Mouse (Mus musculus): Measurements from ENCODE around the gene Thbs3.

The Thbs3 gene

GRCm38 (mm10) chr3:89224796-89225195 is 9.8 kb downstream of the Thbs3 start:
- in situ Hi-C loops (cut with MboI; ENCODE audit: low pct_unique_long_range_greater_than_20kb in 1 of 2, low sequenced_read_pairs in 2 of 2, unreplicated experiment in 1 of 2) = no loop called here

GRCm38 (mm10) chr3:89225321-89225815 is 10.4 kb downstream of the Thbs3 start:
- in situ Hi-C loops (cut with MboI; ENCODE audit: low pct_unique_long_range_greater_than_20kb in 1 of 2, low sequenced_read_pairs in 2 of 2, unreplicated experiment in 1 of 2) = no loop called here

GRCm38 (mm10) chr3:89225918-89226317 is 10.9 kb downstream of the Thbs3 start:
- in situ Hi-C loops (cut with MboI; ENCODE audit: low pct_unique_long_range_greater_than_20kb in 1 of 2, low sequenced_read_pairs in 2 of 2, unreplicated experiment in 1 of 2) = no loop called here

GRCm38 (mm10) chr3:89226361-89226760 is 11.4 kb downstream of the Thbs3 start:
- in situ Hi-C loops (cut with MboI; ENCODE audit: low pct_unique_long_range_greater_than_20kb in 1 of 2, low sequenced_read_pairs in 2 of 2, unreplicated experiment in 1 of 2) = no loop called here

DNA sequence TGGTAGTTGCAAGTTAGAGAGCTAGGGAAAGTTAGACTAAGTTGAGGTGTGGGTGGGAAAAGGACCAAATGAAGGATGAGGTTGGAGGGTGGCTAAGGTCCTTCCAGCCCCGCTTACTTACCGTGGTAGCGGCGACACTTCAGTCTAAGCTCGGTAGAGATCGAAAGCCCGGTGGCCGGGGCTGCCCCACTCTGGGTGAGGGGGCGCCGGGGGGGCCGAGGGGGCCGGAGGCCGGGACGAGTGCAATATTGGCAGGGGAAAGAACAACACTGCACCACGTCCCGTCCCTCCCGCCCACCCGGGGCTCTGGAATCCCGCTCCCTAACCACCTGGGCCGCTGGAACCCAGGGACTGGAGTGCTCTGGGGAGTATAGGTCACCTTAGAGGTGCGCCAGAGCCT is 11.9 kb downstream of the Thbs3 start, which contains the start of gene Mtx1:
Gene Mtx1 (minus strand): TSS at position 189 of the 400 bp plus-strand sequence.
- in situ Hi-C loops (cut with MboI; ENCODE audit: low pct_unique_long_range_greater_than_20kb in 1 of 2, low sequenced_read_pairs in 2 of 2, unreplicated experiment in 1 of 2) = no loop called here

GRCm38 (mm10) chr3:89227307-89228179 is 12.6 kb downstream of the Thbs3 start:
- in situ Hi-C loops (cut with MboI; ENCODE audit: low pct_unique_long_range_greater_than_20kb in 1 of 2, low sequenced_read_pairs in 2 of 2, unreplicated experiment in 1 of 2) = no loop called here

GRCm38 (mm10) chr3:89228180-89228549 is 13.2 kb downstream of the Thbs3 start:
- in situ Hi-C loops (cut with MboI; ENCODE audit: low pct_unique_long_range_greater_than_20kb in 1 of 2, low sequenced_read_pairs in 2 of 2, unreplicated experiment in 1 of 2) = no loop called here

DNA sequence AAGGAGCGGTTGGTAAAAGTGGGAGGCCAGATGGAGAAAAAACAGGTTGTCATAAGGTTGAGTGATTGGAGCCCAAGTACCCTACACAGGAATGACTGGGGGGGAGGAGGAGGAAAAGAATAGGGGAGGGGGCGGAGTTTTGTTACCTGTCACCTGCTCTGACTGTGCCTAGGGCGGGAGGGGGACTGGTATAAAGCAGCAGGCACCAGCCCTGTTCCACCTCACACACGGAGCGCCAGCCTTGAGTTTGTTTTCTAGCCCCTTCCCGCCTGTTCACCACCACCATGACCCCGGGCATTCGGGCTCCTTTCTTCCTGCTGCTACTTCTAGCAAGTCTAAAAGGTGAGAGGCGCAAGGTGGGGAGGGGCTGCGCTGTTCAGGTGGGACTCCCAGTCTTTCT is 13.9 kb downstream of the Thbs3 start, which contains the start of gene Muc1:
Gene Muc1 (plus strand): TSS at position 222 of the 400 bp plus-strand sequence.
- in situ Hi-C loops (cut with MboI; ENCODE audit: low pct_unique_long_range_greater_than_20kb in 1 of 2, low sequenced_read_pairs in 2 of 2, unreplicated experiment in 1 of 2) = no loop called here

GRCm38 (mm10) chr3:89229276-89229675 is 14.3 kb downstream of the Thbs3 start:
- in situ Hi-C loops (cut with MboI; ENCODE audit: low pct_unique_long_range_greater_than_20kb in 1 of 2, low sequenced_read_pairs in 2 of 2, unreplicated experiment in 1 of 2) = no loop called here

GRCm38 (mm10) chr3:89230561-89230960 is 15.6 kb downstream of the Thbs3 start:
- in situ Hi-C loops (cut with MboI; ENCODE audit: low pct_unique_long_range_greater_than_20kb in 1 of 2, low sequenced_read_pairs in 2 of 2, unreplicated experiment in 1 of 2) = no loop called here

GRCm38 (mm10) chr3:89231345-89231744 is 16.4 kb downstream of the Thbs3 start:
- in situ Hi-C loops (cut with MboI; ENCODE audit: low pct_unique_long_range_greater_than_20kb in 1 of 2, low sequenced_read_pairs in 2 of 2, unreplicated experiment in 1 of 2) = no loop called here

DNA sequence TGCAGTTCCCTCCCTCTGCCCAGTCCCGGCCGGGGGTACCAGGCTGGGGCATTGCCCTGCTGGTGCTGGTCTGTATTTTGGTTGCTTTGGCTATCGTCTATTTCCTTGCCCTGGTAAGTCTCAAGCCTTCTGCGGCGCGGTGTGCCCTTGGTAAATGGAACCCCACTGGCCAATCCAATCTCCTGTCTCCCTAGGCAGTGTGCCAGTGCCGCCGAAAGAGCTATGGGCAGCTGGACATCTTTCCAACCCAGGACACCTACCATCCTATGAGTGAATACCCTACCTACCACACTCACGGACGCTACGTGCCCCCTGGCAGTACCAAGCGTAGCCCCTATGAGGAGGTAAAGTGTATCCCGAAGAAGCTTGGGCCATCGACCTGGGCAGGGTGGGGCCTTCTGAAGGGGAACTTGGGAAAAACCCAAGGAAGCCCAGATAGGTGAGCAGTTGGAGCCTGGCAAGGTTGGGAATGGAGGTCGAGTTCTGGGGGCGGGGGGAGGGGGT is 16.8 kb downstream of the Thbs3 start:
- in situ Hi-C loops (cut with MboI; ENCODE audit: low pct_unique_long_range_greater_than_20kb in 1 of 2, low sequenced_read_pairs in 2 of 2, unreplicated experiment in 1 of 2) = no loop called here

DNA sequence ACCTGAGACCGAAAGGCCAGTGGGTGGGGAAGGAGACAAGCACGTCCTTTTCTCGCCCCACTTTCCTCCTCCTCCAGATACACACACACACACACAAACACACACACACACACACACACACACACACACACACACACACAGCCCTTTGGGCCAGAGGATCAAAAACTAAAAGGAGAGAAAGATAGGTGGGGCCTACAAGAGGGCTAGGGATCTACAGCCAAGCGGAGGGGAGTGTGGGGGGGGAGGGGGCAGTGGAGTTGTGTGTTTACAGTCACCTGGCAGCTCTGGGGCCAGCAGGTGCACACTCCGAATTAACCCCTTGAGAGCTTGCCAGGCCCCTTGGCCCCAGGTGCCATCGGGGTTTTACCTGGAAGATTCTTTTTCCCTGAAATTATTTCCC is 17.6 kb downstream of the Thbs3 start:
- in situ Hi-C loops (cut with MboI; ENCODE audit: low pct_unique_long_range_greater_than_20kb in 1 of 2, low sequenced_read_pairs in 2 of 2, unreplicated experiment in 1 of 2) = no loop called here

DNA sequence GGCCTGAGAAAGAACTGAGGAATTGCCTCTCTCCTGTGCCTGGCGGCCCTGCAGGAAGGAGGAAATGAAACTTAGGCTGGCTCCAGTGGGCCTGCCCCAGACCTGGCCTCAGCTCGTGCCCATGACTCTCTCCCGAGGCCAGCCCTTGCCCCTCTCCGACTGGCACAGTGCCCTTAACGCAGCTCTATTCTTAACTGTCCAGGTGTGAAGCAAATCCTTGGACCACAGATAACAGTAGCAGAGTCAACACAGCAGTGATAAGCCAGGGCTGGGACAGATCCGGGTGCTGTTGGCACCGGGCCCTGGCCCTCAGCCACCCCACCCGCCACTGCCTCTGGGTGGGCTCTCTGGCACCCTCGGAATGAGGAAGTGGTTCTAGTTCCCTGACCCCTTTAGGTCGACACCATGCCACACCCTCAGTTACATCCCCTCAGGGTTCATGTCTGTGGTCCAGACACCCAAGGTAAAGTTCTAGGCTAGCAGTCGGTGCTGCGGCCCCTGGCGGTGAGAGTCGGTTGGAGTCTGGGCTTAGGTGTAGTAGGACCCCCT is 18.7 kb downstream of the Thbs3 start:
- in situ Hi-C loops (cut with MboI; ENCODE audit: low pct_unique_long_range_greater_than_20kb in 1 of 2, low sequenced_read_pairs in 2 of 2, unreplicated experiment in 1 of 2) = no loop called here

DNA sequence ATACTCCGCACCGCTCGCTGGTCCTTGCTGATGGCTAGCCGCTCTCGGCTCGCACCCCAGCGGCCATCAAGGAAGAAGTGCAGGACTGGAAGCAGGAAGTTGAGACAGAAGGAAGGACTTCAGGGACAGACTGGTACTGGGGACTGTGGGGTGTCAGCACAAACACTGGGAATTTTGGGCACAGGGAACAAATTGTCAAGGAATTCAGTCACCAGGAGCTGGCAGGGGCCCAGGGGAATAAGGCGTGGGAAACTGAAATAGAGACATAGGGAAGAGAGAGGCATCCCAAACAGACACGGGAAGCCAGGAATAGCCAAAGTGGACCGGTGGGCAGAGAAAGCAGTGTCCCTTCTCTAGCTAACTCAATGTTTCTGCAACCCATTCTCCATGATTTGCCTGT is 21.5 kb downstream of the Thbs3 start:
- in situ Hi-C loops (cut with MboI; ENCODE audit: low pct_unique_long_range_greater_than_20kb in 1 of 2, low sequenced_read_pairs in 2 of 2, unreplicated experiment in 1 of 2) = no loop called here

DNA sequence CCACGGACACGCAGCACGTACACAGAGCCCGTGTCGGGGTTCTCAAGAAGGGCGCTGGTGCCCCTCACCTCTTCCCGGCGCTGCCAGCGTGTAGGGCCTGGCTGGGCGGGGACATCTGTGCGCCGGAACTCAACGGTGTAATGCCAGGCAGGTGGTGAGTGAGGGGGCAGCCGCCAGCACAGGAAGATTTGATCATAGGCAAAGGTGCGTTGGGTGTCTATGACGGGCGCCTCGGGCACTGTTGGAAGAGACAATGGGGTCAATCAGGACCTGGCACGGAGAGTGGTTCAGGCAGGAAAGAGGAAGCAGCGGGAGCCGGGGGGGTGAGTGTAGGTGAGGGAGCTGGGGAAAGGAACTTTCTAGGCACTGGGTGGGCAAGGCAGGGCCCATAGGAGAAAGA is 22.7 kb downstream of the Thbs3 start:
- in situ Hi-C loops (cut with MboI; ENCODE audit: low pct_unique_long_range_greater_than_20kb in 1 of 2, low sequenced_read_pairs in 2 of 2, unreplicated experiment in 1 of 2) = no loop called here

DNA sequence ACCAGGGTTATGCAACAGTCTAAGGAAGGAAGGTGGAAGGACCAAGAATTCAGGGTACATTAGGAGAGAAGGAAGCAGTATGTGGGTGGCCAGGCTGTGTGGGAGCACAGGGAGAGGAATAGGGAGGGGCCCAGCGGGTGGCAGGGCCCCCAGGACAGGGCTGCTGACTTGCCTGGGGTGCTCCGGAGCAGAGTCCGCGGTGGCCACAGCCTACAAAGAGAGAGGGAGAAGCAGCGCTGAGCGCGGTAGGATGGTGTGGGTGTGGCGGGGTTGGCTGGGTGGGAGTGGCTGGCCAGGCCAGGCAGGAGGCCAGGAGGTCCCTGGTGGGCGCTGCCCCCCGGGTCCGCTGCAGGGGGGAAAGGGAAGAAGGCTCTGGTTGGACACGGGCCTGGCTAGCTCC is 23.5 kb downstream of the Thbs3 start:
- in situ Hi-C loops (cut with MboI; ENCODE audit: low pct_unique_long_range_greater_than_20kb in 1 of 2, low sequenced_read_pairs in 2 of 2, unreplicated experiment in 1 of 2) = no loop called here

- in situ Hi-C loops (cut with MboI; ENCODE audit: low pct_unique_long_range_greater_than_20kb in 1 of 2, low sequenced_read_pairs in 2 of 2, unreplicated experiment in 1 of 2) = no loop called here
Measured at GRCm38 (mm10) chr3:89242331-89242895, 27.4 kb downstream of the Thbs3 start.

GRCm38 (mm10) chr3:89243609-89244008 is 28.6 kb downstream of the Thbs3 start:
- in situ Hi-C loops (cut with MboI; ENCODE audit: low pct_unique_long_range_greater_than_20kb in 1 of 2, low sequenced_read_pairs in 2 of 2, unreplicated experiment in 1 of 2) = no loop called here

All from mouse embryonic stem cell (cell line).